Mouse (Mus musculus) gastrocnemius, adult 8-10 months (tissue): Measurements from ENCODE around the gene Man1c1. TPM values are rescaled to one million over a fixed set of nuclear protein-coding genes. Genes with fewer than 3 reads are reported as not detected.
A peak's percentile ranks its signal among the peaks of the same experiment; 100 is the strongest.

Experiments
- DNase-seq, 2 experiments: peaks; one replicate each; pipeline ENCODE4 v3.0.0; 2022; ENCODE audit warnings: low spot score in 2 of 2
- total RNA-seq, 4 experiments: library from RNA; stranded (reverse); gene quantifications; 2 replicates each; pipeline ENCODE4 v1.2.4; 2022

Man1c1 gene
- total RNA-seq, 4 experiments from 2014 or later: 1.8 to 2.7 (median 2.1) TPM

GRCm38 (mm10) chr4:134641711-134642516 is 62.2 kb downstream of the Man1c1 start:
- DNase-seq: no peak

DNA sequence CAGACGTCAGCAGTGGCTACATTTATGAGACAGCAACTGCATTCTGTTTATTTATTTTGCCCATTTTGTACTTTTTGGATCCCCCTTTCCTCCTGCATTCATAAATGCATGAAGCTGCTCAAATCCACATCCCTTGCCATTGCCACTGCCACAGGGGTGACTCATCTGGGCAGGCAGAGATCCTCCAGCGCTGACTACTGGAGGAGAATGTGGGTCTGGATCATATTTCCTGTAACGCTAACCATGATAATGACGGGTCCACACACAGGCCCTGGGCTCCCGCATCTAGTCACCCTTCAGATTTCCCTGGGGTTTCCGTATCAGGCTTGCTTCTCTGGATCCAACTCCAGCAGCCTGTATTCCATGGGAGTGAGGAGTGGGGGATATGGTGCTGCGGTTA is 64.8 kb downstream of the Man1c1 start:
- no peak for DNase-seq

DNA sequence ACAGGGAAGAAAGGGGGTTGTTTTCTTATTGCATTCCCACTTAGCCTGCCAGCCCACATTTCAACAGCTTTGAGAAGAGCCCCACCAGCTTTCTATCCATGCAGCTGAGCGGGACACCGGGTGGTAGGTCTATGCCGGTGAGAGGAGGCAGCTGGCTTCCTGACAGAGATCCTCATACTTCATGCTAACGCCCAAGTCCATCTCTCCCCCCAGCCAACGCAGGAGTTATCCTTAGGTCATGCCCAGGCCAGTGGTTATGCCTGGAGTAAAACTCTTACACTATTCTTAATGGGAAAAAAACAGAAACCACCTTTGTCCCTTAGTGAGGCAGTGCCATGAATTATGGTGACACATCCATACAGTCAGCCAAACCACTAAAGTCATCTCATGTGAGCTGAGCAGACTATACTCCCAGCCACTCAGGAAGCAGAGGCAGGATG is 66.0 kb downstream of the Man1c1 start:
- no peak for DNase-seq

GRCm38 (mm10) chr4:134636406-134636805 is 67.7 kb downstream of the Man1c1 start:
- no peak for DNase-seq

- DNase-seq: no peak
Observed at GRCm38 (mm10) chr4:134634001-134634400, 70.1 kb downstream of the Man1c1 start.

DNA sequence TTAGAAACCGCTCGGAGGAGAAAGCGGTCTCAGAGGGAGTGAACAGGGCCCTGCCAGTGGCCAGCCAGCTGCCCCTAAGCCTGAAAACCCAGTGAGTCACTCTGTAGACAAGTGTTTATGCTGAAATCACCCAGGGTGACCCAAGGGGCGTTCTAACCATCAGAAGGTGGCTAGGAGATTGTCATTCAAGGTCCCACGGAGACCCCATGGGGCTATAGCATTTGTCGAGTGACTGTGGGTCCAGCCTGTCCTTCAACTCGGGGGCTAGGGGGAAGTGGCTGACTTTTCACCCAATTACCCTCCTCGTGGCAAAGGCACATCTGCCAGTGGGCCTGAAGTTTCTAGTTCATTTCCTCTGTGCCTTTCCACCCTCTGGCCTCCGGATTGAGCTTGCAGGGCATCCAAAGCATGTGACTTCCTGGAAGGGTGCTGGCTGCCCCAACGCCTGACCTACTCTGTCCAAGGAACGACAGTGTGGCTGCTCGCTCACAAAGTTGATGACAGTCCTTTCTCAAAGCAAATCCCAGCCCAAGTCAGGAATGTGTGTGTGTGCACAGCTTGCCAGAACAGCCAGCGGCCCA is 71.9 kb downstream of the Man1c1 start:
- peak; percentile 59 to 74 for DNase-seq

GRCm38 (mm10) chr4:134631471-134632130 is 72.5 kb downstream of the Man1c1 start:
- peak; percentile 25 to 40 for DNase-seq

DNA sequence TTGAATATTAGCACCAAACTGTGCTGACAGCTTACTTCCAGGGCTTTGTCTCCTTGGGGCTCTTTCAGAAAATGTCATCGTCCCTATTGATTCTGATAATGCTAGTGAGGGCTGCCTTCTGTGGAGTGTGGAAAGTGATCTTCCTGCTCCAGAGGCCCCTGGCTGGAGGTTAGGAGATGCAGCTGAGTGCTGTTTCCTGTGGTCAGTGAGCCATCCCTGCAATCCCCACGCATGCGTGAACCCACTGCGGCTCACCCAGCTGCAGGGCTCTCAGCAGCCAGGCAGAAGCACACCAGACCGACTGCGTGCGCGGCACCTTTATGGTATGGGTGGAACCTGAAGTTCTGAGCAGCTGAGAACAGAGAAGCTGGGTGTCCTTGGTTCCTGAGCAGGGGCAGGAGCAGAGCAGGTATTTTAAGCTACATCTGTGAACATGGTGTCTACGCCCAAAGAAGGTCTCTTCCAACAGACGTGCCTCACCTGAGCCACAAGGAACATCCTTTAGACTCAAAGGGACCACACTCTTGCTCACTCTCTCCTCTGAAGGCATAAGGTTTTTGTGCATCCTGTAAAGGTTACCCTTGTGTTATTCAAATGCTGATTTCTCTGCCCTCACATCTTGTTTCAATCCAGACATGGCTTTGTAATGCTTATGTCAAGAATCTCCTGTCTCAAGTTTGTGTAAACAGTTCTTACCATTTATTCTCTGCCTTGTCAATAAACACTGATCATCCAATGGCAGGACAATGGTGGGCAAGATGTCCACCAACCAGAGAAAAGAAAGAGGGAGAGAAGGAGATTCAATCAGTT is 75.3 kb downstream of the Man1c1 start:
- DNase-seq: no peak

DNA sequence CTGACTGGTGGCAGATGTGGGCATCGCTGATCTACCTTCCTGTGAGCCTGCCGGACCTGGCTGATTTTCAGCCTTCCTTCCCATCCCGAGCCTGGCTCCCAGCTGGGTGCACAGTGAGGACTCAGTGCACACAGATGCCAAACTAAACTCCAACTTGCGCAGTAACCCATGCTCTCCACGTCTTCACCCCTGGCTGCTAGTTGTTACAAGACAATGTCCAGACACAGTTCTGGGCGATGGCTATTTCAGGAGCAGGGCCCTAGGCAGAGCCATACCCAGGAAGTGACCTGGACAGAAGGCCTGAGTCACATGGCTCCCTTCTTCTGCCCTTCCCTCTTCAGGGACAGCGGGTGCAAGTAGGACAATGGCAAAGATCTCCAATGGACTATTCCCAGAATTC is 76.0 kb downstream of the Man1c1 start:
- DNase-seq: no peak

DNA sequence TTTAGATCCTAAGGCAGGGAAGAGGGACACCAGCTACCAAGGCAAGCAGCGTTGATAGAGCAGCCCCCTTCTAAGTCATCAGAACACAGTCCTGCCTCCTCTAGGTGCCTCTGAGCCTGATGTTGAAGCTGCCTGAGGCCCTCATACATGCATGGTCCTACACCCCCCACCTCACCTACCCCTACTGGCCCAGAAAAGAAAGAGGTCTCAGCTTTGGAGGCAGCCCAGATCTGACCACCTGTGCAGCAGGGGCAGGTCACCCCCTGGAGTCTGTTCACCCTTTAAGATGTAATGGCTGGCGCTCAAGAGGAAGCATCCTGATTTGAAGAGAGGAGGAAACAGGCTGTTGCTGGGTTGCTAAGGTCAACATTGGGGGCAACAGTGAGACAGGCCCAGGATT is 77.2 kb downstream of the Man1c1 start:
- no peak for DNase-seq

- no peak for DNase-seq
Observed at GRCm38 (mm10) chr4:134626350-134626749, 77.7 kb downstream of the Man1c1 start.

DNA sequence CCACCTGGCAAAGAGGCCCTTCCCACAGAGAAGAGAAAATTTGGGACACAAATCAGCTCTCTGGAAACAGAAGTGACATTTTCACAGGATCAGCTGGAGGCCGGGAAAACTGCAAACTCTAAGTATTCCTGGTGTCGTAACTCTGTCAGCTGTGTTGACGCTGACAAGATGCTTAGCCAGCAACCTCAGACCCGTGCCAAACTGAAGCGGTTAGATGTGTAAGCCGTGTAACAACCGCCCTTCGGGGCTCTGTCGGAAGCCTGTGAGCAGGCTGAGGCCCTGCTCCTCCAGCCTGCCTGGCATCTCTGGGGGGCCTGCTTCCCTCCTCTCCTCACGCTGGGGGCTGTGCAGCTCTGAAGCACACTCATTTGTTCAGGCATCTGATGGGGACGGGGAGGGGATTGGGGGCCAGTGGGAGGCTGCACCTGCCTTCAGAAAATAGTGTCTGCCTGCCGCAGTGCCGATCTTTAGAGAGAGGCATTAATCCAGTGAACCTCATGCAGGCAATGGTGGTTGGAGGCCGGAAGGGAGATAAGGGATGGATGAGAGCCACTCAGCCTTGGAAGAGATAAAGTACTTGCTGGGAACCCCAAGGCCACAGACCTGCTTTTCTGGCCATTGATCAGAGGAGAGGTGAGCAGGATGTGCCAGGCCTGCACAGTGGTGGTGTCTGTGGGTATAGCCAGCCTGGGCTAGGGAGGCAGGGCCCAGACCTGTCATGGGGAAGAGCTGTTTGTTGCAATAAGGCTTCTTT is 79.8 kb downstream of the Man1c1 start:
- DNase-seq: peak; percentile 57 to 69

- DNase-seq: no peak
Observed at GRCm38 (mm10) chr4:134621695-134622094, 82.4 kb downstream of the Man1c1 start.

DNA sequence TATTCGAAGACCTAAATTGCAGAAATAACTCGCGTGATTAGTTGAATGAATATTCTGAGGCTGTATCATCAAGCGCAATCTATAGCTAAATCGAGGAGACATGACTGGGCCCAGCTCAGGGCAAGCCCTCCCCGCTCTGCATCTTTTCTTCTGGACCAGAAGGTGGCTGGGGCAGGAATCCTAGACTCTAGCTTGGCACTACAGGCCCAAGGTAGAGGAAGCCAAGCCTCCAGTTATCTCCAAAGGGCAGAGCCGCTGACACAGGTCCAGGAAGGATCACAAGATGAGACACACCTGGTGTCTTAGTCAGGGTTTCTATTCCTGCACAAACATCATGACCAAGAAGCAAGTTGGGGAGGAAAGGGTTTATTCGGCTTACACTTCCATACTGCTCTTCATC is 83.8 kb downstream of the Man1c1 start:
- no peak for DNase-seq

GRCm38 (mm10) chr4:134619489-134619870 is 84.6 kb downstream of the Man1c1 start:
- no peak for DNase-seq

DNA sequence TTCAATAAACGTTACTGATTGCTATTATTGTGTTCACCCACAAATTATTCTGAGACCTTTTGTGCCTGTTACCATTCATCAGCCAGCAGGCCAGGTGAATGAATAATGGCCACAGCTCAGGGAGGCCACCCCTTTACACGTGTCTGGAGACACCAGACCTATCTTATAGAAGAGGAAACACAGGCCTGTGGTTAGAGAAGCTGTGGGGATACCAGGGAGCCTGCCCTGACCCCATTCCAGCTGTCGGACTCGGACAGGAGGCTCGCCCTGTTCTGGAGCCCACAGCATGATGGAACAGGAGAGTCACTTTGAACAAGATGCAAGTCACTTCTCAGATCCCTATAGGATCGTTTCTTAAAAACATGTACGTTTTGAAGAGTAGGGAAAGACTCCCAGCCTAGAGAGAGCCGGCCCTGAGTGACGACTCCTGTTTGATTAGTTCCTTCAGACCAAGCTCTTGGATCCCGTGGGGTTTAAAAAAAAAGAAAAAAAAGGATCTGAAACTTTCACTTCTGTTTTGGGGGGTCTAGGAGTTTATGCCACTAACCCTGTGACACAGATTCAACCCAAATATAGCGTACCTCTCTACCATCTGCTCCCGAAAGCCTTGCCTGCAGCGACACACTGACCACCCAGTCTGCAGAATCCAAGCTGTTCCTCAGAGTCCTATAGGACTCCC is 85.1 kb downstream of the Man1c1 start:
- DNase-seq: no peak

DNA sequence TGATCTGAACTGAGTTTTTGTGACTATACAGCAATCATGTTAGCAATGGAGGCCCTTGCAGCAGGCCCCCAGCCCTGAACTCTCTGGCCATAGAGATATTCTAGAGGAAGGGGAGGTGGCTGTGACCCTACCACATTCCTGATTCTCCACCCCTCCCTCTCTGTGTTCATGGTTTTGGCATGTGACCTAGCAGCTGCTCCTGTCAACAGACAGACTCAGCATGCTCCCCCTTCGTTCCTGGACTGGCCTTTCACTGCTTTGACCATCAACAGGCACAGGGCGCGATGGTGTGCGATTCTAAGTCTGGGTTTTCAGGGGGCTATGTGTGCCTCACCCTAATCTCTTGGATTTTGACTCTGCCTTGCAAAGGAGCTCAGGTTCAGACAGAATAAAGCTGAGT is 86.3 kb downstream of the Man1c1 start:
- no peak for DNase-seq

DNA sequence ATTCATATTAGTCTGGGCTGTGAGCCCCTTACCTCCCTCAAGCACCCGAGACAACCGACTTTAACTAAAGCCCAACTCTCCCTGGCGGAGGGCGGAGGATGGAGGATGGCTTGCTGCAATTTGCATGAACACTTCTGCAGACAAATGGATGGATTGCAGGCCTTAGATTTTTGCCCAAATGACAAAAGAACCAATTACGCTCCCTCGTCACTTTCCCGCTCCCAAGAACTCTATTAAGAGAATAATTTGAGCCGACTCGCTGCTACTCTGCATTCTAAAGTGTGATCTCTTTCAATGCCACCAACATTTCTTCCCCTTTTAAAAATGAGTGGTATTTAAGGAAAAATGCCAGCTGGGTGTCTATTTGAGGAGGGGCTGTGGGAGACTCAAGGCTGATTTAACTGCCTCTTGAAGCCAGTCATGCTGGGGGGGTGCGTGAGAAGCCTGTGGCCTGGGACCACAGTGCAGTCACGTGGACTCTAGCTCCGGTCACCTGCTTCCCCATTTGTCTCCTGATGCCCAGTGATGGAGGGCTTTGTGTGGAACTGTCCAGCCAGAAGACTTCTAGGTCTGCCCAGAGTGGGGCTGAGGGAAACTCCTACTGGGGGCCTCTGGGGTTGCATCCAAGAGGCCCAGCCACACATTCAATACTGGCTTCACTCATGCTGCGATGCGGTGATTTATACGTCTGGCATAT is 88.0 kb downstream of the Man1c1 start:
- no peak for DNase-seq

DNA sequence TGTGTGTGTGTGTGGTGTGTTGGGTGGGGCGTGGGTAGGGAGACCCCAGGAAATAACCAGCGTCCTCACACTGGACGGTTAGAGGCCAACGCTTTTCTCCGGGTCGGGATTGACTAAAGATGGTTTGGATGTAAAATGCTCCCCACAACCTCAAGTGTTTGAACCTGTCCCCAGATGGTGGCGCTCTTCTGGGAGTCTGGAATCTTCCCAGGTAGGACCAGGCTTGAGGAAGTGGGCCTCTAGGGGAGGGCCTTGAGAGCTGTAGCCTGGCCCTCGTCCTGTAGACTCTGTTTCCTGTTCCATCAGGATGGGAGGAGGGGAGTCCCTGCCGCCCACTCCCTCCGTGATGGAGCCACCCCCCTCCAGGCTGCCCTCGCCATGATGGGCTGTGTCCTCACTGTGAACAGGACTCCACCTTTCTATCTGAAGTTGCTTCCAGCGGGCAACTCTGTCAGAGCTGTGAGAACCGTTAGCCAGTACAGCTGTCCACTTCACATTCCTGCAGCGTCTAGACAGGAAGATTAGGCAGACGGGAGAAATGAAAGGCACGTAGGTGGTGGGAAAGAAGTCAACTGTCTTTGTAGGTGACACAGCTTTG is 91.9 kb downstream of the Man1c1 start:
- no peak for DNase-seq
